Mouse (Mus musculus) liver, adult 2 months (tissue): ENCODE measurements around the gene Tk1.

Source experiments
- CTCF ChIP-seq: fragments of 200-500 bp; IDR thresholded peaks from 2 replicates; pipeline ENCODE4 v1.5.1; 2011; ENCODE audit warnings: low read depth, low read length, control low read depth
- POLR2A ChIP-seq: fragments of 200-500 bp; IDR thresholded peaks from 2 replicates; pipeline ENCODE4 v1.6.1; 2011; ENCODE audit warnings: low read length, control low read depth; ENCODE audit not compliant: insufficient read depth; ENCODE audit errors: extremely low read depth

DNA sequence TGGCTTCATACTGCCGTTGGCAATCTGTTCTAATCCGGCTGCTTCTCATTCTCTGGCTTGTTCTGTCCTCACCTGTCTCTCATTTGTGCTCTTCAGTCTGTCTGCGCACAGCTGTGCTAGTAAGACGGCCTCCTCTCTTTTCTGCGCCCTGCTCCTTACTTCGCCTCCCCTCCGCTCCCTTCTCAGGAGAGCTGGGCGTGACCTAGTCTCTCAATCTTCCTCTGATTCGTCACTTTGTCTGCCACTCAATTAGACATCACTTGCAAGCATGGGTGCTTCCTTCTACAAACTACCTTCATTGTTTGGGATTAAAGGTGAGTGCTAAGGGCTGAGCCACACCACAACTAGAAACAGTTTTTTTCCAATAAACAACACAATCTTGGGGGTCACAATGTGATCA, 28.3 kb upstream of the Tk1 start:
- TF ChIP-seq CTCF (no peak), POLR2A (no peak)
